Comparison of ENCODE assay signal across 9 mouse cellular contexts in the genomic region with DNA sequence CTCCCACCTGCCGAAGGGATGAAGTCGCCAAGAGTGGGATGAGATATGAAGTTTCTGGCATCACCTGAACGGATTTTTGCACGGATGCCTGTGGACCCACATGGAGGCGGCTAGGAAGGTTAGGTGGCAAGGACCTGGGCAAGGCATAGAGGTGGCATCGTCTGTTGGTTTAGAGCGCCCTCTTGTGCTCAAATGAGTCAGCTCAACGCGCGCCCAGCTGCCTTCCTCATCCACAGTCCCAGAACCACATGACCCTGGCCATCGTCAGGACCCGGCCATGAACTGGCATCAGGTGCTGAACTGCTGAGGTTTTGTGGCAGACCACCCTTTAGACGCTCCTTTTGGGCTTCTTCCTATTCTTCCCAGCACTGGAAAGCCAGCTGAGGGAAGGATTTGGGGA. TPM values are rescaled to one million over a fixed set of nuclear protein-coding genes. Genes with fewer than 3 reads are reported as not detected.
DNase-seq lines count a peak whose midpoint lies in the region; ATAC-seq and TF ChIP-seq lines count a peak whose summit lies in the region.
"Had no signal": no experiment of that assay in that cellular context is flagged by ENCODE, and none has a peak within 500 bp of the region (broad histone marks: within the 10 kb centered on the region; RNA-seq: fewer than 3 reads in every experiment).

No protein-coding gene starts in this region.

- no peak overlapping the region for H3K9ac ChIP-seq in embryonic facial prominence, embryonic 11.5 days (replicated peaks; ENCODE audit: low read length)
- no peak overlapping the region for H3K9ac ChIP-seq in lung, embryonic 16.5 days (ENCODE audit: low read length)

- no peaks in the 10 kb centered on the region for H3K36me3 ChIP-seq in E14TG2a.4 (ENCODE audit: insufficient read depth, low read length)
- H3K36me3 ChIP-seq in embryonic facial prominence, embryonic 11.5 days (replicated peaks; ENCODE audit: control insufficient read depth, insufficient read depth, low read depth, low read length): no peaks in the 10 kb centered on the region
- H3K36me3 ChIP-seq in lung, embryonic 16.5 days (ENCODE audit: control insufficient read depth, insufficient read depth, low read length): no peaks in the 10 kb centered on the region

- intact Hi-C loops in heart, postnatal 10 days (cut with DNase I): loop anchor here (1.0 to 5.0 kb wide), 2 partner anchors 50 to 155 kb away; no protein-coding TSS in a partner anchor

- H3K4me1 ChIP-seq in E14TG2a.4 (replicated peaks; ENCODE audit: low read depth, low read length): peaks cover 60% of the 10 kb centered on the region
- no peaks in the 10 kb centered on the region for H3K4me1 ChIP-seq in embryonic facial prominence, embryonic 11.5 days (ENCODE audit: control insufficient read depth, insufficient read depth, low read length)
- H3K4me1 ChIP-seq in lung, embryonic 16.5 days (replicated peaks; ENCODE audit: control insufficient read depth, insufficient read depth, low read length): no peaks in the 10 kb centered on the region

- 2% methylated on average over 13 of the region's 13 CpGs for WGBS in embryonic facial prominence, embryonic 11.5 days
- WGBS in lung, embryonic 16.5 days: 1% methylated on average over 13 of the region's 13 CpGs

- no peak overlapping the region for H3K4me3 ChIP-seq in E14TG2a.4 (replicated peaks; ENCODE audit: low read length)
- H3K4me3 ChIP-seq in embryonic facial prominence, embryonic 11.5 days (ENCODE audit: low read depth, low read length): no peak overlapping the region
- no peak overlapping the region for H3K4me3 ChIP-seq in lung, embryonic 16.5 days (ENCODE audit: low read length)

- H3K27me3 ChIP-seq in E14TG2a.4 (ENCODE audit: insufficient read depth, low read length): peaks cover 80% of the 10 kb centered on the region
- peaks cover 57% of the 10 kb centered on the region for H3K27me3 ChIP-seq in embryonic facial prominence, embryonic 11.5 days (ENCODE audit: control insufficient read depth, insufficient read depth, low read length)
- H3K27me3 ChIP-seq in lung, embryonic 16.5 days (ENCODE audit: control insufficient read depth, insufficient read depth, low read depth, low read length): peaks cover 57% of the 10 kb centered on the region

- ATAC-seq in embryonic facial prominence, embryonic 11.5 days (replicated peaks; ENCODE audit: insufficient number of reproducible peaks, low FRiP score, low TSS enrichment, low read depth): peak; percentile 50; the same call in 1 of the 2 replicates
- ATAC-seq in lung, embryonic 16.5 days (ENCODE audit: low read depth): peak; percentile 66; the same call in 1 of the 2 replicates

- H3K4me2 ChIP-seq in embryonic facial prominence, embryonic 11.5 days (ENCODE audit: low read depth, low read length): no peak overlapping the region
- no peak overlapping the region for H3K4me2 ChIP-seq in lung, embryonic 16.5 days (ENCODE audit: low read depth, low read length)

- DNase-seq in adrenal gland, postnatal 25 days: peak; percentile 73
- peak; percentile 81 for DNase-seq in embryonic facial prominence, embryonic 11.5 days (ENCODE audit: low spot score)
- peak; percentile 75 to 87 for DNase-seq in heart, postnatal 10 days
- peak; percentile 84 to 86 for DNase-seq in kidney, postnatal 4 days
- peak; percentile 93 for DNase-seq in retina, embryonic 14.5 days (ENCODE audit: low spot score)
- DNase-seq in urinary bladder, postnatal 14 days (ENCODE audit: low spot score): peak; percentile 76

- no peak overlapping the region for H3K27ac ChIP-seq in embryonic facial prominence, embryonic 11.5 days (replicated peaks; ENCODE audit: low read depth, low read length)
- no peak overlapping the region for H3K27ac ChIP-seq in lung, embryonic 16.5 days (ENCODE audit: low read length)

- peak; percentile 73 for TF ChIP-seq CTCF in E14TG2a.4 (conservative IDR thresholded peaks at IDR 0.05; ENCODE audit: low read length)

- no peaks in the 10 kb centered on the region for H3K9me3 ChIP-seq in E14TG2a.4 (ENCODE audit: low read length)
- no peaks in the 10 kb centered on the region for H3K9me3 ChIP-seq in embryonic facial prominence, embryonic 11.5 days (replicated peaks; ENCODE audit: control insufficient read depth, low read length)
- H3K9me3 ChIP-seq in lung, embryonic 16.5 days (ENCODE audit: control insufficient read depth, low read length): no peaks in the 10 kb centered on the region

RNA-seq across cellular contexts. Expression of a gene that starts 12.0 kb away (rescaled TPM):
- total RNA-seq in adrenal gland, postnatal 25 days (2021): 4.0 and 4.4 TPM in 2 replicates
- 0.25 and 0.26 TPM in 2 replicates for polyA plus RNA-seq in embryonic facial prominence, embryonic 11.5 days (2014; fragmentation: Nextera tagmentation; extraction: Ambion mirVana)
- total RNA-seq in heart, postnatal 10 days (2021): not detected
- polyA plus RNA-seq in lung, embryonic 16.5 days (2015; fragmentation: Nextera tagmentation; extraction: Ambion mirVana): 0.69 and 1.0 TPM in 2 replicates

RNA-seq across cellular contexts. Expression of a gene that starts 44.5 kb away (rescaled TPM):
- 1.6 and 2.5 TPM in 2 replicates for total RNA-seq in adrenal gland, postnatal 25 days (2021)
- 0.36 TPM in 1 of 2 replicates, not detected in the other for polyA plus RNA-seq in embryonic facial prominence, embryonic 11.5 days (2014; fragmentation: Nextera tagmentation; extraction: Ambion mirVana)
- under 1 TPM in 1 of 2 experiments, not detected in 1; 0.29 TPM for total RNA-seq in heart, postnatal 10 days (2021)
- 0.20 and 0.23 TPM in 2 replicates for polyA plus RNA-seq in lung, embryonic 16.5 days (2015; fragmentation: Nextera tagmentation; extraction: Ambion mirVana)
- polyA plus RNA-seq: large intestine, adult 2 months had no signal

RNA-seq across cellular contexts. Expression of a gene that starts 54.3 kb away (rescaled TPM):
- total RNA-seq in adrenal gland, postnatal 25 days (2021): 8.9 and 11.3 TPM in 2 replicates
- polyA plus RNA-seq in embryonic facial prominence, embryonic 11.5 days (2014; fragmentation: Nextera tagmentation; extraction: Ambion mirVana): 9.8 and 13.1 TPM in 2 replicates
- 1 to 10 TPM; 4.6 to 5.6 TPM for total RNA-seq in heart, postnatal 10 days (2021)
- polyA plus RNA-seq in lung, embryonic 16.5 days (2015; fragmentation: Nextera tagmentation; extraction: Ambion mirVana): 11.0 and 12.3 TPM in 2 replicates

RNA-seq across cellular contexts. Expression of a gene that starts 54.4 kb away (rescaled TPM):
- total RNA-seq in adrenal gland, postnatal 25 days (2021): 277 and 284 TPM in 2 replicates
- 784 and 788 TPM in 2 replicates for polyA plus RNA-seq in embryonic facial prominence, embryonic 11.5 days (2014; fragmentation: Nextera tagmentation; extraction: Ambion mirVana)
- 100 to 1,000 TPM; 194 to 221 TPM for total RNA-seq in heart, postnatal 10 days (2021)
- polyA plus RNA-seq in lung, embryonic 16.5 days (2015; fragmentation: Nextera tagmentation; extraction: Ambion mirVana): 432 and 447 TPM in 2 replicates
